Mouse (Mus musculus) heart, adult 2 months (tissue): ENCODE results near the gene Il21r. TPM values are rescaled to one million over a fixed set of nuclear protein-coding genes. Genes with fewer than 3 reads are reported as not detected.

Source experiments
- DNase-seq, 2 experiments: peaks; one replicate each; pipeline ENCODE4 v3.0.0; 2021
- H3K27ac ChIP-seq: fragments of 200-600 bp; 2 replicates; pipeline ENCODE4 v1.8.1; 2022
- H3K27me3 ChIP-seq: fragments of 200-500 bp; 2 replicates; pipeline ENCODE4 v1.6.1; 2012; ENCODE audit warnings: mild to moderate bottlenecking, low read length, inconsistent platforms, mixed read lengths; ENCODE audit not compliant: control insufficient read depth, insufficient read depth
- H3K36me3 ChIP-seq: fragments of 200-500 bp; 2 replicates; pipeline ENCODE4 v1.6.1; 2012; ENCODE audit warnings: low read length, inconsistent platforms; ENCODE audit not compliant: control insufficient read depth, insufficient read depth
- H3K4me1 ChIP-seq: fragments of 200-500 bp; 2 replicates; pipeline ENCODE4 v1.6.1; 2011; ENCODE audit warnings: low read length; ENCODE audit not compliant: control insufficient read depth, insufficient read depth
- H3K4me3 ChIP-seq: fragments of 200-600 bp; 2 replicates; pipeline ENCODE4 v1.8.1; 2022
- H3K79me2 ChIP-seq: fragments of 200-500 bp; replicated peaks from 2 replicates; pipeline ENCODE4 v1.6.1; 2012; ENCODE audit warnings: mild to moderate bottlenecking, inconsistent platforms, low read length, moderate library complexity, mixed read lengths; ENCODE audit not compliant: control insufficient read depth, insufficient read depth
- H3K9ac ChIP-seq: fragments of 200-500 bp; 2 replicates; pipeline ENCODE4 v1.6.1; 2012; ENCODE audit warnings: low read depth, mild to moderate bottlenecking, control low read depth, inconsistent platforms, low read length, mixed read lengths
- CTCF ChIP-seq: fragments of 200-600 bp; IDR thresholded peaks from 2 replicates; pipeline ENCODE4 v1.8.1; 2022; ENCODE audit warnings: antibody characterized with exemption, mild to moderate bottlenecking, moderate library complexity
- EP300 ChIP-seq: fragments of 200-500 bp; IDR thresholded peaks from 2 replicates; pipeline ENCODE4 v1.6.1; 2011; ENCODE audit warnings: low read depth, low read length, control low read depth; ENCODE audit not compliant: insufficient read depth
- POLR2A ChIP-seq: fragments of 200-500 bp; IDR thresholded peaks from 2 replicates; pipeline ENCODE4 v1.6.1; 2011; ENCODE audit warnings: mild to moderate bottlenecking, low read depth, low read length, control low read depth; ENCODE audit not compliant: insufficient read depth
- WGBS: fragments of 180-500 bp; shearing (Covaris S2); methylation state at CpG from one replicate; pipeline ENCODE4 v1.1.7; 2018; 5-methylcytosine and 5-hydroxymethylcytosine counted together
- intact Hi-C: fragments of 180-260 bp; cut with DNase I; formaldehyde crosslinking; loops from one replicate; pipeline ENCODE4 v1.15.1; 2025
- polyA plus RNA-seq: library from polyadenylated mRNA; depleted of rRNA; stranded (reverse); fragments of >200 nt; gene quantifications from 2 replicates; pipeline ENCODE4 v1.2.3, GENCODE M21; 2012
- total RNA-seq, 2 experiments: library from RNA; stranded (reverse); gene quantifications; 2 replicates each; pipeline ENCODE4 v1.2.3; 2021

Gene Il21r
- total and polyA plus RNA-seq, 3 experiments = 0.48 to 2.3 (median 0.60) TPM

DNA sequence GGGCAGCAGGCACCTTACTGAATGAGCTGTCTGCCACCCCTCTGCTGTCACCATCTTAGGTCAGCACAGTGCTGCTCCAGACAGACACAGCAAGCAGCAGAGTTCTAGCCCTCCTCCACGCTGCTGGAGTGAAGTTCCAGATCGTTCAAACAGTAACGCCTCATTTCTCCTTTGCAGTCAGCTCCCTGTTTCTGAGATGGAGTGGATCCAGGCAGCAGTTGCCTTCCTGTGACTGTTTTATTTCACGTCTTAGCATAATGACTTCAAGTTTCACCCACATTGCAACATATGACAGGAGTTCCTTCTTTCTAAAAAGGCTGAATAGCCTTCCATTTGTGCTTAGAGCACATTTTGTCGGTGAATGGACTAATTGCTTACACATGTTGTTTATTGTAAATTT is 10.3 kb downstream of the Il21r start:
- Histone ChIP-seq H3K4me3 (no peak overlapping the region), H3K9ac (no peak overlapping the region), H3K27ac (no peak overlapping the region), H3K36me3 (no peaks in the 10 kb centered on the region), H3K4me1 (no peaks in the 10 kb centered on the region), H3K27me3 (no peaks in the 10 kb centered on the region), H3K79me2 (no peaks in the 10 kb centered on the region)
- TF ChIP-seq CTCF = no peak
- TF ChIP-seq EP300 = no peak
- no peak for TF ChIP-seq POLR2A
- 76% methylated on average over 5 of the region's 5 CpGs for WGBS
- DNase-seq = no peak
- intact Hi-C loops = no loop called here

- TF ChIP-seq CTCF = no peak
- TF ChIP-seq EP300 = no peak
- no peak for TF ChIP-seq POLR2A
- Histone ChIP-seq H3K79me2 (no peaks in the 10 kb centered on the region), H3K4me3 (no peak overlapping the region), H3K9ac (no peak overlapping the region), H3K36me3 (no peaks in the 10 kb centered on the region), H3K27me3 (no peaks in the 10 kb centered on the region), H3K4me1 (no peaks in the 10 kb centered on the region), H3K27ac (no peak overlapping the region)
- WGBS = 90% methylated on average over 7 of the region's 7 CpGs
- intact Hi-C loops = no loop called here
- DNase-seq = no peak
Measured at GRCm38 (mm10) chr7:125615453-125615852, 12.2 kb downstream of the Il21r start.

DNA sequence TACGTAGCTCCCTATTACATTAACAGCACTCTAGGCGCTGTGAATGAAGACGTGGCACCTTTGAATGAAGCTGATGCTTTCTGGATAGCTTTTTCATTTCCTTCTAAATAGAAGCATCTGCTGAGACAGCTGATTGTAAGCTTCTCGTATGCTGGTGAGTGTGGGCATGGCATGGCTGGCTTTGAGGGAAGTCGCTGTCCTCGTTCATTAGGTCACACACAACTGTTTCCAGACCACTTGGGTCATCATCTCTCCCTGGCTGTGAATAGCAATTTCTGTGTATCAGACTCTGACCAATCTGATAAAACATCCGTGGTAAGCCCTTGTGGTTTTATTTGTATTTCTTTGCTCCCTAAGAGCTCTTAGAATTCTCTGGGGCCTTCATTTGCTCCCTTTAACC is 14.8 kb downstream of the Il21r start:
- H3K27me3 ChIP-seq = no peaks in the 10 kb centered on the region
- no peak for DNase-seq
- no peak overlapping the region for H3K9ac ChIP-seq
- H3K79me2 ChIP-seq = no peaks in the 10 kb centered on the region
- WGBS = 60% methylated on average over 7 of the region's 7 CpGs
- no peaks in the 10 kb centered on the region for H3K36me3 ChIP-seq
- intact Hi-C loops = no loop called here
- H3K4me3 ChIP-seq = no peak overlapping the region
- H3K27ac ChIP-seq = no peak overlapping the region
- H3K4me1 ChIP-seq = no peaks in the 10 kb centered on the region; the same call in 1 of the 2 replicates
- no peak for TF ChIP-seq EP300
- no peak for TF ChIP-seq CTCF
- TF ChIP-seq POLR2A = no peak

DNA sequence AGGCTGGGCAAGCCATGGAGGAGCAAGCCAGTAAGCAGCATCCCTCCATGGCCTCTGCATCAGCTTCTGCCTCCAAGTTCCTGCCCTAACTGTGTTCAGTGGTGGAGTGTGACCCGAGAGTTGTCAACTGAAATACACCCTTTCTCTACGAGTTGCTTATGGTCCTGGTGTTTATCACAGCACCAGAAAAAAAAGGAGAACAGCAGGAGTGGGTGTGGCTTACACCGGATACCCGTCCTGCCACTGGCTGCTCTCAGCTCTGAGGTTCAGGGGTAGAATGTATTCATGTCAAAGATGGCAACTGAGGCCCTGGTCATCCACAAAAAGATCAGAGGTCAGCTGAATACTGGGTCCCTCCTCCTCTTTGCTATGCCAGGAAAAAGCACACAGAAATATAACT is 16.8 kb downstream of the Il21r start:
- Histone ChIP-seq H3K4me1 (no peaks in the 10 kb centered on the region; the same call in none of the 2 replicates), H3K27me3 (no peaks in the 10 kb centered on the region), H3K4me3 (no peak overlapping the region), H3K79me2 (no peaks in the 10 kb centered on the region), H3K27ac (no peak overlapping the region), H3K36me3 (no peaks in the 10 kb centered on the region), H3K9ac (no peak overlapping the region)
- TF ChIP-seq POLR2A = no peak
- no peak for TF ChIP-seq EP300
- no peak for TF ChIP-seq CTCF
- no peak for DNase-seq
- WGBS = 77% methylated on average over 4 of the region's 4 CpGs
- intact Hi-C loops = no loop called here

GRCm38 (mm10) chr7:125622741-125623685 is 19.8 kb downstream of the Il21r start:
- WGBS = 52% methylated on average over 7 of the region's 7 CpGs
- Histone ChIP-seq H3K79me2 (no peaks in the 10 kb centered on the region), H3K4me1 (no peaks in the 10 kb centered on the region; the same call in none of the 2 replicates), H3K27ac (no peak overlapping the region), H3K27me3 (no peaks in the 10 kb centered on the region), H3K4me3 (no peak overlapping the region), H3K36me3 (no peaks in the 10 kb centered on the region), H3K9ac (no peak overlapping the region)
- TF ChIP-seq POLR2A (no peak), CTCF (no peak), EP300 (no peak)
- DNase-seq = no peak
- intact Hi-C loops = no loop called here

DNA sequence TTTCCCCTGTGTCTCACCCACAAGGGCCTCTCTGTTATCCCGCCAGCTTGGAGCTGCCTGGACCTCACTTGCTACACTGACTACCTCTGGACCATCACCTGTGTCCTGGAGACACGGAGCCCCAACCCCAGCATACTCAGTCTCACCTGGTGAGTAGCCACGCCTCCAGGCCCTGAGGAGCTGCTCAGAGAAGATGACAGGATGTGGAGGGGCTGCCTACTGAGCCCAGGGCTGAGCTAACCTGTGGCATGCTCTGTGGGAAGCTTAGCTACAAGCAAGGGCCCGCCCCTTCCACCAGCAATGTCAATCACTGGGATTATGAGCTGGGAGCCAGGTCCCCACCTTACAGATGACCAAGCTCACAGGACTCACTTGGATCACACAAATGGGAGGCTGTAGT is 22.0 kb downstream of the Il21r start:
- Histone ChIP-seq H3K4me1 (no peaks in the 10 kb centered on the region; the same call in none of the 2 replicates), H3K4me3 (no peak overlapping the region), H3K79me2 (no peaks in the 10 kb centered on the region), H3K9ac (no peak overlapping the region), H3K36me3 (no peaks in the 10 kb centered on the region), H3K27me3 (no peaks in the 10 kb centered on the region), H3K27ac (no peak overlapping the region)
- intact Hi-C loops = no loop called here
- DNase-seq = no peak
- no peak for TF ChIP-seq EP300
- no peak for TF ChIP-seq CTCF
- TF ChIP-seq POLR2A = no peak
- WGBS = 74% methylated on average over 4 of the region's 4 CpGs
